Mouse (Mus musculus) spleen, adult 10 weeks (tissue): Measurements from ENCODE around the gene Erbin. TPM values are rescaled to one million over a fixed set of nuclear protein-coding genes. Genes with fewer than 3 reads are reported as not detected.

Source experiments
- polyA plus RNA-seq: library from polyadenylated mRNA; stranded (reverse); fragments of 350-450 nt; fragmentation: Illumina TruSeq; extraction: RNeasy Lipid Tissue Mini Kit (QIAGEN cat#74804); gene quantifications from one replicate; pipeline ENCODE4 v1.2.3, GENCODE M21; 2015; ENCODE audit warnings: low replicate concordance; ENCODE audit not compliant: insufficient read depth

Gene Erbin
- 122 TPM for polyA plus RNA-seq

GRCm38 (mm10) chr13:103920261-103920932, at the start of gene Erbin:
TSS of gene Erbin (minus strand) at chr13:103920514.

DNA sequence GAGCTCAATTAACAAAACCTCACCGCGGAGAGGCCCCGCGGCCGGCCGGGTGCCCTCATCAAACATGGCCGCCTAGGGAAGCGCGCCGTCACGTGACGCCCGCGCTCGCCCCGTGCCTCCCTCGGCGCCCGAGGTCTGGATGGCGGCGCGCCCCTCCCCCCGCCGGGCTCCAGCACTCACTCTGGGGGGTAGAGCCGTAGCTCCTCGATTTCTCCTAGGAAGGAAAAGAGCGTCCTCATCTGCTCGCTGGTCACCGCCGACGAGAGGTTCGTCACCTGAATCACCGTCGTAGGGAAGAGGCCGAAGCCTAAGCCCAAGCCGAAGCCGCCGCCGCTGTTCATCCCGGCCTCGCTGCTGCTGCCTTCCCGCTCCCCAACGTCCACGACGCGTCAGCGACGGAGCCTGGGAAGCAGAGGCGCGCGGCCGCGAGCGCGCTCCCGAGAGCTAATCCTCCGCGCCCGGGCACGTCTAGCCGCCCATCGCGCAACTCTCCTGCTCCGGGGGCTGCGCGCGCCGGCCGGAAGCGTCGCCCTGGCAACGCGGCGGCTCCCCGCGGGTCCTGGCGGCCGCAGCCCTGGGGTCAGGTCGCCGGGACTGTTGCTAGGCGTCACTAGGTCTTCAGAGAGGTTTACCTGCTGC, 146.1 kb downstream of the Erbin start, which contains the start of gene Srek1:
Gene Srek1 (minus strand): TSS at position 490 of the 639 bp plus-strand sequence.

Other genes starting within 250 kb of the Erbin start
- 77.7 TPM for gene Srek1, start 145.9 kb downstream of the Erbin start, polyA plus RNA-seq
- 12.2 TPM for gene Nln, start 189.1 kb upstream of the Erbin start, polyA plus RNA-seq
- gene Sgtb, start 189.2 kb upstream of the Erbin start, polyA plus RNA-seq, result 1.0 TPM